Mouse (Mus musculus) hindbrain, embryonic 15.5 days (tissue): Measurements from ENCODE around the gene Atad3a. TPM values are rescaled to one million over a fixed set of nuclear protein-coding genes. Genes with fewer than 3 reads are reported as not detected.

Experiments used
- ATAC-seq: fragments of 200-750 bp; cut with Nextera tagmentation; 2 replicates; pipeline ENCODE4 v1.8.0; 2017; ENCODE audit warnings: low read depth, moderate number of reproducible peaks, moderate TSS enrichment; ENCODE audit not compliant: low FRiP score
- H3K27ac ChIP-seq: fragments of 300-500 bp; sonication (generic); replicated peaks from 2 replicates; pipeline ENCODE4 v1.5.1; 2015; ENCODE audit warnings: mild to moderate bottlenecking, inconsistent platforms
- H3K27me3 ChIP-seq: fragments of 300-500 bp; sonication (generic); 2 replicates; pipeline ENCODE4 v1.6.1; 2015; ENCODE audit warnings: control low read depth, inconsistent platforms
- H3K36me3 ChIP-seq: fragments of 300-500 bp; sonication (generic); 2 replicates; pipeline ENCODE4 v1.6.1; 2015; ENCODE audit warnings: control low read depth, inconsistent platforms
- H3K4me1 ChIP-seq: fragments of 300-500 bp; sonication (generic); replicated peaks from 2 replicates; pipeline ENCODE4 v1.6.1; 2015; ENCODE audit warnings: control low read depth, inconsistent platforms
- H3K4me2 ChIP-seq: fragments of 300-500 bp; sonication (generic); 2 replicates; pipeline ENCODE4 v1.6.1; 2015; ENCODE audit warnings: moderate library complexity, mild to moderate bottlenecking, inconsistent platforms
- H3K4me3 ChIP-seq: fragments of 300-500 bp; sonication (generic); 2 replicates; pipeline ENCODE4 v1.5.1; 2015; ENCODE audit warnings: mild to moderate bottlenecking, inconsistent platforms
- H3K9ac ChIP-seq: fragments of 300-500 bp; sonication (generic); 2 replicates; pipeline ENCODE4 v1.6.1; 2015; ENCODE audit warnings: inconsistent platforms
- H3K9me3 ChIP-seq: fragments of 300-500 bp; sonication (generic); 2 replicates; pipeline ENCODE4 v1.6.1; 2016; ENCODE audit warnings: control low read depth, inconsistent platforms
- WGBS: fragments of 180-500 bp; shearing (Covaris S2); methylation state at CpG from one replicate; pipeline ENCODE4 v1.1.7; 2015; 5-methylcytosine and 5-hydroxymethylcytosine counted together
- microRNA-seq: library from miRNA; unstranded; fragments of <30 nt; microRNA quantifications from one replicate; pipeline ENCODE4, GENCODE M21; 2016
- polyA plus RNA-seq: library from polyadenylated mRNA; unstranded; fragments of >200 nt; fragmentation: Nextera tagmentation; extraction: Ambion mirVana; gene quantifications from 2 replicates; pipeline ENCODE4 v1.2.1, GENCODE M21; 2015

Gene Atad3a
- polyA plus RNA-seq, 1 experiment from 2014 or later, result 99.4 TPM

DNA sequence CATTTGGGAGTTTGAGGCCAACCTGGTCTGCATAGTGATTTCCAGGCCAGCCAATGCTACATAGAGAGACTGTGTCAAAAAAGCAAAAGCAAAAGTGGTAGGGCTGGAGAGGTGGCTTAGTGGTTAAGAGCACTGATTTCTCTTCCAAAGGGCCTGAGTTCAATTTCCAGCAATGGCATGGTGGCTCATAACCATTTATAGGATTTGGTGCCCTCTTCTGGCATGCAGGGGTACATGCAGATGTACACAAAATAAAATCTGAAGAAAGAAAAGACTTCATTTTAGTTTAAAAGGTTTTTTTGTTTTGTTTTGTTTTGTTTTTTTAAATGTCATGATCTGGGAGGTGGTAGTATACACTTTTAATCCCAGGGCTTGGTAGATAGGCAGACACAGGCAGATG, 60.5 kb downstream of the Atad3a start:
- H3K4me3 ChIP-seq, result no peak overlapping the region
- H3K27me3 ChIP-seq, result no peaks in the 10 kb centered on the region
- H3K36me3 ChIP-seq, result no peaks in the 10 kb centered on the region
- H3K4me2 ChIP-seq, result no peak overlapping the region
- no peak for ATAC-seq
- no peaks in the 10 kb centered on the region for H3K9me3 ChIP-seq
- peaks cover 24% of the 10 kb centered on the region for H3K4me1 ChIP-seq
- no peak overlapping the region for H3K9ac ChIP-seq
- H3K27ac ChIP-seq, result no peak overlapping the region

DNA sequence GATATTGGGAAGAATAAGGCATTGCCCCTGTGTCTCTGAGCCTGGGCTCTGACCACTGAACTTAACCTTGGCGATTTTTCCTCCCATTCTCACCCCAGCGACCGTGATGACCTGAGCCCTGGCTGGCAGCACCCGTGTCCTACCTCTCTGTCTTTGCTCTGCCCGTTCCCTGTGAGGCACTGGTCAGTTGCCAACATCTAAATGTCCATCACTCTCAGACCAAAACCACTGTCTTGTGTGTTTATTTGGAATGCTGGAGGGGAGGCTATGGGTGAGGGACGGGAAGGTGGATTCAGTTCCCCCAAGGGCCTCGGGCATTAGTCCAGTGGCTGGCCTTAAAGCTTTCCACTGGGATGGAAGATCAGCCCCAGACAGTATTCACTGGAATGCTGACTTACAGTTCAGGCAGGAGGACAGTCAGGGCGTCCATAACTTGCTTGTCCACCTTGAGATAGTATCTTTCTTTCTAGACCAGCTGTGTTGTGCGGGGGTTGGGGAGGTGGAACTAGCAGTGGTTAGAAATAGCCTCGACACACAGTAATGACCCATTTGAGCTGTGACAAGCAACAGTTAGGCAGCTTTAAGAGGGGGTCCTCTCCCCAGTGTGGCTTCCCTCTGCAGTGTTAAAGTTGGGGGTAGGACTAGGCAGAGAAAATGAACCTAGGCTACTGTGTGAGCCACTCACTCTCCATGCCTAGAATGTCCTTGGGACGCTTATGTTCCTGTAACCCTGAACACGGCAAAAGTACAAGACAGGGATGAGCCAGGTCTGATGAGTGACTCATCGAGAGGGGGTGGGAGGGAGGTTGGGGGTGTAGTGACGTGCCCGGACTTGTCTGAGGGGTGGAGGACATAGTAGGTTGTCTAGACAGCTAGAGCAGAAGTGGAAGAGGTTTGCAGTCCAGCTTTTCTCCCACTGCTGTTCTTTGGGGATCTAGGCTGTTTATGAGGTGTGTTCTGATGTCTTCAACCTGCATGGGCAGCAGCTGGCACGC, 64.3 kb downstream of the Atad3a start:
- H3K4me2 ChIP-seq, result peak overlapping the region; percentile 96
- ATAC-seq, result no peak
- peak overlapping the region; percentile 87; the same call in 1 of the 2 replicates for H3K9ac ChIP-seq
- H3K27me3 ChIP-seq, result no peaks in the 10 kb centered on the region
- H3K27ac ChIP-seq, result no peak overlapping the region
- no peaks in the 10 kb centered on the region for H3K9me3 ChIP-seq
- no peaks in the 10 kb centered on the region for H3K36me3 ChIP-seq
- peaks cover 32% of the 10 kb centered on the region for H3K4me1 ChIP-seq
- H3K4me3 ChIP-seq, result peak overlapping the region; percentile 79
- WGBS, result 79% methylated on average over 16 of the region's 16 CpGs

DNA sequence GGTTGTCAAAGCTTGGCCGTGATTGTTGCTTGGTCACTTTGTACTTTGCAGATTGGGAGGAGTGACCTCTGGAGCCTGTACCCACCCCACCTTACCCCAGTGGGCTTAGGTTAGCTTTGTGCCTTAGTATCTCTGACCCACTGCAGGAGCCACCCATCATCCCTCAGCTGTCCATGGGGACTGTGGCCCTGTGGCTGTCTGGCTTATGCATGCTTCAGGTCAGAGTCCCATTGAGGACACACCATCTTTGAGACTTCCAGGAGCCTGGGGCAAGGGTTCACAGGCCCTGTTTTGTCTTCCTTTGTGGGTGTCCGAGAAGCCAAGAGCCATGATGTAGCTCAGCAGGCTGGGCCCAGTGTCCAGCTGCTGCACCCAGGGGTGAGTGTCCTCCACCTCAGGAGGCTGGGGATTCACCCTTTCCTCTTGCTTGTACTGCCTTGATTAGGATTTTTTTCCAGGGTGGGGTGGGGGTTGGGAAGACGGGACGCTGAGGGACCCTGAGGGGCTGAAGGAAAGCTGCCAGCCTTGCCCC, 65.3 kb downstream of the Atad3a start:
- WGBS, result 80% methylated on average over 4 of the region's 4 CpGs
- Histone ChIP-seq H3K4me2 (peak overlapping the region; percentile 96), H3K9ac (peak overlapping the region; percentile 87), H3K9me3 (no peaks in the 10 kb centered on the region), H3K4me1 (peaks cover 32% of the 10 kb centered on the region), H3K27ac (peak overlapping the region; percentile 99), H3K4me3 (peak overlapping the region; percentile 79), H3K36me3 (no peaks in the 10 kb centered on the region), H3K27me3 (no peaks in the 10 kb centered on the region)
- no peak for ATAC-seq

DNA sequence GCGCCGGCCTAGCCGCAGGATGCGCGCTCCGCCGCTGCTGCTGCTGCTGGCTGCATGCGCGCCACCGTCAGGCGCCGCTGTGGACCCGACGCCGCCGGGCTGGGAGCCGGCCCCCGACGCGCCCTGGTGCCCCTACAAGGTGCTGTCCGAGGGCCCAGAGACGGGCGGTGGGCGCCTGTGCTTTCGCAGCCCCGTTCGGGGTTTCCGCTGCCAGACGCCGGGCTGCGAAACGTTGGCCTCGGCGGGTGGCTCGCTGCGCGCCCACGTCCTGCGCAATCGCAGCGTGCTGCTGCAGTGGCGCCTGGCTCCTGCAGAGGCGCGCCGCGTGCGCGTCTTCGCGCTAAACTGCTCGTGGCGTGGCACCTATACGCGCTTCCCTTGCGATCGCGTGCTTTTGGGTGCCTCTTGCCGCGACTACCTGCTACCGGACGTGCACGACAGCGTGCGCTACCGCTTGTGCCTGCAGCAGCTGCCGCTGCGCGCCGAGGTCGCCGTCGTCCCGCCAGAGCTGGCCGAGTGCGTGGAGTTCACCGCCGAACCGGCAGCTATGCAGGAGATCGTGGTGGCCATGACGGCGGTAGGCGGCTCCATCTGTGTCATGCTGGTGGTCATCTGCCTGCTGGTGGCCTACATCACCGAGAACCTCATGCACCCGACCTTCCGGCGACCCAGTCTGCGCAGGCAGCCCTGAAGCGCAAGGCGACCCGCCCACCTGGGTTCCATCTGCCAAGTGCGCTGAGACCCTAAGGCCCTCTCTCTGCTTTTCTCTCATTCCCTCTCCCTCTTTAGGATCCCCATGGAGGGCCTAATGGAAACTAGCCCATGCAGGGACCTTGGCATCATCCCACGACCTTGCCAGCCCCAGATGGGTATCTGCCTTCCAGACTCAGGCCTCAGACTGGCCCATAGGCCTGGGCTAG, 66.2 kb downstream of the Atad3a start:
- WGBS, result under 1% methylated on average over 86 of the region's 92 CpGs
- Histone ChIP-seq H3K9me3 (no peaks in the 10 kb centered on the region), H3K4me3 (peak overlapping the region; percentile 79), H3K9ac (peak overlapping the region; percentile 87), H3K4me2 (peak overlapping the region; percentile 96), H3K4me1 (peaks cover 32% of the 10 kb centered on the region), H3K27me3 (no peaks in the 10 kb centered on the region), H3K27ac (peak overlapping the region; percentile 99), H3K36me3 (no peaks in the 10 kb centered on the region)
- ATAC-seq, result peak; percentile 87

DNA sequence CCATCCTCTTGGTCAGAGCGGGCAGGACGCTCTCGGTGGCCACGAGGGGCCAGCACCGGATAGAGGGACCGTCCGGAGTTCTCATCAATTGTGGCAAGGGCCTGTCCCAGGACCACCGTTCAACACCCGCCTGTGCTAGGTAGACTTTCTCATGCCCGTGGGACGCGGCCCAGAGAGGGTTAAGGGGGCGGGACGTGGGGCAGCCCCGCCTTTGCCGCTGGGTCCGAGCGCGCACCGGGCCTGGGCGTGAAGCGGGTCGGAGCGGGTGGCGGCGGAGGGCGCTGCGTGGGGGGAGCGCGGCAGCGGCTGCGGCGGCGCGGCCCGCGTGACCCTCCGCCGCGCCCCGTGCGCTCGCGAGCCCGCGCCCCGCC, 66.8 kb downstream of the Atad3a start, which contains the start of gene Fndc10:
Fndc10 (plus strand) TSS at position 232 of the 371 bp plus-strand sequence.
- no peaks in the 10 kb centered on the region for H3K27me3 ChIP-seq
- H3K4me2 ChIP-seq, result peak within 1 kb of the TSS; percentile 96
- H3K9ac ChIP-seq, result peak within 1 kb of the TSS; percentile 87
- WGBS, result under 1% methylated on average over 28 of the region's 47 CpGs
- peak within 1 kb of the TSS; percentile 79 for H3K4me3 ChIP-seq
- no peaks in the 10 kb centered on the region for H3K36me3 ChIP-seq
- peak within 1 kb of the TSS; percentile 99 for H3K27ac ChIP-seq
- H3K9me3 ChIP-seq, result no peaks in the 10 kb centered on the region
- ATAC-seq, result peak; percentile 86
- peaks cover 32% of the 10 kb centered on the region for H3K4me1 ChIP-seq

DNA sequence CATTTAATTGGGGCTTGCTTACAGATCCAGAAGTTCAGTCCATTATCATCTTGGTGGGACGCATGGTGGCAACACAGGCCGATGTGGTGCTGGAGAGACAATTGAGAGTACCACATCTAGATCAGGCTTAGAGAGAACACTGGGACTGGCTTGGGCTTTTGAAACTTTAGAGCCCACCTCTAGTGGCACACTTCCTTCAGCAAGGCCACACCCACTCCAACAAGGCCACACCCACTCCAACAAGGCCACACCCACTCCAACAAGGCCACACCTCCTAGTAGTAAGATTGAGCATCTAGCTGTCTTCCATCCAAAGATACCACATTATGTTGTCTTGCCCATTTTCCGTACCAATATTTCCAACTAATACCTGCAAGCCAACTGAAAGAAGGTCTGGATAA, 68.5 kb downstream of the Atad3a start:
- no peaks in the 10 kb centered on the region for H3K27me3 ChIP-seq
- 96% methylated on average over 3 of the region's 3 CpGs for WGBS
- ATAC-seq, result no peak
- no peaks in the 10 kb centered on the region for H3K9me3 ChIP-seq
- no peak overlapping the region for H3K27ac ChIP-seq
- H3K36me3 ChIP-seq, result no peaks in the 10 kb centered on the region
- H3K9ac ChIP-seq, result no peak overlapping the region
- H3K4me3 ChIP-seq, result no peak overlapping the region
- H3K4me1 ChIP-seq, result peaks cover 32% of the 10 kb centered on the region
- H3K4me2 ChIP-seq, result no peak overlapping the region

Small RNA genes within 50 kb of the gene (microRNA-seq; reads per million reads assigned to microRNA genes)
- gene Gm27743, result not detected

Other genes with a start within 250 kb of the Atad3a start
- gene Nadk, start 198.7 kb downstream of the Atad3a start, polyA plus RNA-seq, result 80.6 and 85.9 TPM in 2 replicates
- gene Slc35e2, start 159.7 kb downstream of the Atad3a start, polyA plus RNA-seq, result 14.6 and 16.3 TPM in 2 replicates
- 49.3 and 53.0 TPM in 2 replicates for gene Cdk11b, start 136.2 kb downstream of the Atad3a start, polyA plus RNA-seq
- not detected in 2 replicates for gene Gm10563, start 115.7 kb downstream of the Atad3a start, polyA plus RNA-seq
- gene Mmp23, start 107.7 kb downstream of the Atad3a start, polyA plus RNA-seq, result 4.7 and 6.5 TPM in 2 replicates
- gene Mib2, start 91.9 kb downstream of the Atad3a start, polyA plus RNA-seq, result 50.6 and 62.2 TPM in 2 replicates
- gene Fndc10, start 66.8 kb downstream of the Atad3a start, polyA plus RNA-seq, result 17.2 and 20.6 TPM in 2 replicates
- gene Ssu72, start 56.3 kb downstream of the Atad3a start, polyA plus RNA-seq, result 160 and 166 TPM in 2 replicates
- gene Tmem240, start 26.3 kb downstream of the Atad3a start, polyA plus RNA-seq, result 23.8 and 27.0 TPM in 2 replicates
- gene Vwa1, start 13.6 kb upstream of the Atad3a start, polyA plus RNA-seq, result 32.2 and 33.7 TPM in 2 replicates
- gene Tmem88b, start 24.8 kb upstream of the Atad3a start, polyA plus RNA-seq, result 0.98 and 1.2 TPM in 2 replicates
- gene Ankrd65, start 29.3 kb upstream of the Atad3a start, polyA plus RNA-seq, result not detected in 2 replicates
- gene Mrpl20, start 41.8 kb upstream of the Atad3a start, polyA plus RNA-seq, result 248 and 265 TPM in 2 replicates
- 134 and 137 TPM in 2 replicates for gene Ccnl2, start 51.4 kb upstream of the Atad3a start, polyA plus RNA-seq
- 129 TPM in 2 replicates for gene Aurkaip1, start 70.2 kb upstream of the Atad3a start, polyA plus RNA-seq
- gene Mxra8, start 78.6 kb upstream of the Atad3a start, polyA plus RNA-seq, result 32.5 and 32.7 TPM in 2 replicates
- 30.8 and 32.8 TPM in 2 replicates for gene Dvl1, start 86.3 kb upstream of the Atad3a start, polyA plus RNA-seq
- gene Tas1r3, start 102.3 kb upstream of the Atad3a start, polyA plus RNA-seq, result 0.43 and 0.54 TPM in 2 replicates
- gene Cptp, start 108.3 kb upstream of the Atad3a start, polyA plus RNA-seq, result 25.6 and 29.1 TPM in 2 replicates
- 71.6 and 78.6 TPM in 2 replicates for gene Ints11, start 108.5 kb upstream of the Atad3a start, polyA plus RNA-seq
- 58.5 and 62.9 TPM in 2 replicates for gene Pusl1, start 130.7 kb upstream of the Atad3a start, polyA plus RNA-seq
- gene Acap3, start 130.7 kb upstream of the Atad3a start, polyA plus RNA-seq, result 68.8 and 74.6 TPM in 2 replicates
- 104 and 115 TPM in 2 replicates for gene Ube2j2, start 182.7 kb upstream of the Atad3a start, polyA plus RNA-seq
- gene C1qtnf12, start 201.2 kb upstream of the Atad3a start, polyA plus RNA-seq, result 13.4 and 16.6 TPM in 2 replicates
- 33.1 and 35.9 TPM in 2 replicates for gene B3galt6, start 231.6 kb upstream of the Atad3a start, polyA plus RNA-seq
- gene Sdf4, start 231.8 kb upstream of the Atad3a start, polyA plus RNA-seq, result 114 and 120 TPM in 2 replicates